Mouse (Mus musculus) mouse embryonic stem cell (cell line): ENCODE data around the gene Chmp2a.

Experiments used
- in situ Hi-C, 2 experiments: fragments of 300-500 bp; cut with MboI; formaldehyde crosslinking; loops; 1 replicate in 1 of 2; 3 replicates in 1 of 2; pipeline ENCODE4 v1.14.3; 2019 to 2020; ENCODE audit warnings: low sequenced_read_pairs in 2 of 2, low pct_unique_long_range_greater_than_20kb in 1 of 2, mixed read lengths in 1 of 2; ENCODE audit not compliant: unreplicated experiment in 1 of 2

Gene Chmp2a

GRCm38 (mm10) chr7:13037901-13038555, 3.4 kb upstream of the Chmp2a start, which contains the start of gene Ube2m:
Ube2m (minus strand) TSS chr7:13038275.
- in situ Hi-C loops = loop anchor here in 1 of 2 experiments (5.0 kb wide), 1 partner anchor 36 kb away; no protein-coding TSS in a partner anchor

GRCm38 (mm10) chr7:13037366-13037765, 2.8 kb upstream of the Chmp2a start:
- in situ Hi-C loops = loop anchor here in 1 of 2 experiments (5.0 kb wide), 1 partner anchor 35 kb away; no protein-coding TSS in a partner anchor

- in situ Hi-C loops = loop anchor here in 1 of 2 experiments (5.0 kb wide), 1 partner anchor 35 kb away; no protein-coding TSS in a partner anchor
These were observed 2.2 kb upstream of the Chmp2a start for GRCm38 (mm10) chr7:13036806-13037205.

- in situ Hi-C loops = loop anchor here in 1 of 2 experiments (5.0 kb wide), 1 partner anchor 33 kb away; no protein-coding TSS in a partner anchor
These were observed 726 bp upstream of the Chmp2a start for GRCm38 (mm10) chr7:13035211-13035855.

GRCm38 (mm10) chr7:13033451-13034147, 1.0 kb downstream of the Chmp2a start:
- in situ Hi-C loops = no loop called here

- in situ Hi-C loops = no loop called here
These were observed 2.1 kb downstream of the Chmp2a start for GRCm38 (mm10) chr7:13032541-13032940.

GRCm38 (mm10) chr7:13031983-13032382, 2.6 kb downstream of the Chmp2a start:
- in situ Hi-C loops = no loop called here

GRCm38 (mm10) chr7:13031069-13031468, 3.5 kb downstream of the Chmp2a start:
- in situ Hi-C loops = no loop called here

- in situ Hi-C loops = loop anchor here in 1 of 2 experiments (5.0 kb wide), 1 partner anchor 102 kb away; the partner anchor contains the start of gene Rnf225
These were observed 5.6 kb downstream of the Chmp2a start for GRCm38 (mm10) chr7:13028986-13029385.

- in situ Hi-C loops = loop anchor here in 1 of 2 experiments (5.0 kb wide), 1 partner anchor 98 kb away; the partner anchor contains the start of gene Rnf225
These were observed 9.0 kb downstream of the Chmp2a start for GRCm38 (mm10) chr7:13025511-13026112.

GRCm38 (mm10) chr7:13024805-13025204, 9.8 kb downstream of the Chmp2a start:
- in situ Hi-C loops = loop anchor here in 1 of 2 experiments (5.0 kb wide), 1 partner anchor 98 kb away; the partner anchor contains the start of gene Rnf225

GRCm38 (mm10) chr7:13023928-13024731, 10.5 kb downstream of the Chmp2a start:
- in situ Hi-C loops = no loop called here

- in situ Hi-C loops = no loop called here
These were observed 11.7 kb downstream of the Chmp2a start for GRCm38 (mm10) chr7:13022773-13023535.

GRCm38 (mm10) chr7:13015217-13015616, 19.4 kb downstream of the Chmp2a start:
- in situ Hi-C loops = no loop called here

- in situ Hi-C loops = no loop called here
These were observed 20.2 kb downstream of the Chmp2a start for GRCm38 (mm10) chr7:13014275-13014839.

GRCm38 (mm10) chr7:13013671-13014070, 20.9 kb downstream of the Chmp2a start:
- in situ Hi-C loops = no loop called here
